Mouse (Mus musculus) brain, embryonic 14.5 days (tissue): ENCODE results near the gene Ash1l. TPM values are rescaled to one million over a fixed set of nuclear protein-coding genes. Genes with fewer than 3 reads are reported as not detected.
"Not testable (repeated sequence)": the region's sequence is repeated elsewhere in the genome, so short reads cannot be mapped to it uniquely, and the experiment has no call there.

Experiments
- DNase-seq: peaks from one replicate; pipeline ENCODE4 v3.0.0-alpha.2; 2011; ENCODE audit warnings: low read depth
- CTCF ChIP-seq: fragments of 200-500 bp; IDR thresholded peaks from 2 replicates; pipeline ENCODE4 v1.5.1; 2012; ENCODE audit warnings: inconsistent platforms, mild to moderate bottlenecking, moderate library complexity, borderline replicate concordance; ENCODE audit not compliant: insufficient read depth, insufficient read length; ENCODE audit errors: extremely low read depth
- POLR2A ChIP-seq: fragments of 200-500 bp; IDR thresholded peaks from 2 replicates; pipeline ENCODE4 v1.6.1; 2012; ENCODE audit warnings: mild to moderate bottlenecking, inconsistent platforms, borderline replicate concordance; ENCODE audit not compliant: poor library complexity, insufficient read depth, insufficient read length, severe bottlenecking; ENCODE audit errors: extremely low read depth
- polyA plus RNA-seq: library from polyadenylated mRNA; depleted of rRNA; stranded (reverse); fragments of >200 nt; gene quantifications from 2 replicates; pipeline ENCODE4 v1.2.3, GENCODE M21; 2012

Gene Ash1l
- polyA plus RNA-seq, 1 experiment: 25.1 TPM

- no peak for TF ChIP-seq POLR2A
- no peak for TF ChIP-seq CTCF
- DNase-seq: no peak
These were observed 20.9 kb upstream of the Ash1l start for GRCm38 (mm10) chr3:88929501-88929900.

DNA sequence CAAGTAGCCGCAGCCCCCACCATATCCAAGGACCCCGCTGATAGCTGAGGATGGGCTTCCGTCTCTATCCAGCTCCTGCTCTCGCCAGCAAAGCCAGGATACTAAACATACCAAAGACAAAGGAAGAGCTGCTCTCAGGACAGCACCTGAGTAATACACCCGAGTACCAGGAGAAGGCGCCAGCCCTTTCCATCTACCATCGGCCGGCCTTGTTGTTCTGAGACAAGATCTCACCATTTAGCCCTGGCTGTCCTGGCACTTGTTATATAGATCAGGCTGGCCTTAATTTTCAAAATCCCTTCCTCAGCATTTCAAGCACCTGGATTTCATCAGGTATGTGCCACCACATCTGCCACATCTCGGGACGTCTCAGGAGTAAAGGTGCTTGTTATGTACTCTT is 11.4 kb upstream of the Ash1l start:
- no peak for DNase-seq
- TF ChIP-seq POLR2A (no peak), CTCF (no peak)

- DNase-seq: peak; percentile 80
- no peak; the same call in 1 of the 2 replicates for TF ChIP-seq CTCF
- TF ChIP-seq POLR2A: no peak
These were observed 10.7 kb upstream of the Ash1l start for GRCm38 (mm10) chr3:88939749-88940148.

- DNase-seq: no peak
- TF ChIP-seq POLR2A (no peak), CTCF (no peak)
These were observed 8.0 kb upstream of the Ash1l start for GRCm38 (mm10) chr3:88942316-88942880.

DNA sequence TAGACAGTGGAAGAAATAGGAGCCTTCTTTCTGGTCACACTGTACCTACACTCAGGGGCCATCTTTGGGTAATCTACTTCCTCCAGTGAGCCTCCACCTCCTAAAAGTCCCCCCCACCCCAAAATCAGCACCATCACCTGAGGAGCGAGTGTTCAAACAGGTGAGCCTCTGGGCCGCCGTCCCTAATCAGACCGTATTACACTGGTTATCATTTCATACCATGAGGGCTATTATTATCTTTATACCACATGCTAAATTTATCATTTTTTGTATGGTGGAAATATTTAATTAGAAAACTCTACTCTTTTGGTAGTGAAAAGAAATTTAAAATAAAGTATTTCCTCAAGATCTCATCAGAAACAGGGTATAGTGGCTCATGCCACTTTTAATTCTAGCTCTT is 6.3 kb upstream of the Ash1l start:
- TF ChIP-seq CTCF: no peak
- TF ChIP-seq POLR2A: no peak
- no peak for DNase-seq

DNA sequence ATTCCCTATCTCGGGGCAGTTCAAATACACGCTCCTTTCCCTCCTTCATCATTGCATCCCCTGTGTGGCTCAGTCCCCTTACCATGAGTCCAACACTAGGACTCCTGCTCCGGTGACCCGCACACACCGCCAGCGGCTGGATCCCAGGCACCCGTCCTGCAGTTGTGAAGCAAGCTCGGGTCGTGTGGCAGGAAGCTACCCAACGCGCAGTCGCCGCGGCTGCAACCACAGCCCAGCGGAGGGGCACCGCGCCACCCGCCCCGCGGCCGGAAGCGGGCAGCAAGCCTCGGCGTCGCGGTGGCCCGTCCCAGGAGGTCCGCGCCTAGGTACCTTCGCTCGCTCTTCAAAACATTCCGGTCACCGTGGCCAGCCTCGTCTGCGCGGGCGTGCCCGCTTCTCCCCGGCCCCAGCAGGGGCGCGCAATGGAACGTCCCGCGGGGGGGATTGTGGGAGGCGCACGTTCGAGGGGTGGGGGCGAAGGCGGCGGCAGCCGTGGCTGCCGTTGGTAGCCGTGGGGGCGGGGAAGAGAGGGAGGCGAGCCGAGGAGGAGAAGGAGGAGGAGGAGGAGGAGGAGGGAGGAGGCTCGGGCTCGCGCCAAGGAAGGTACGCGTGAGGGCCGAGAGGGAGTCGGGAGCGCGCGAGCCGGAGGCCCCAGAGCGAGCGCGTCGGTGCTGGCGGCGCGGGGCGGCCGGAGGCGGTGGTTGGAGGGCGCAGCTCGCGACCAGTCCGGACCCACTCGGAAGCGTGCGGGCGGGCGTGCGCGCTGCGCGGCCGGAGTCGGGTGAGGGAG is 441 bp upstream of the Ash1l start:
- DNase-seq: peak; percentile 98
- TF ChIP-seq POLR2A (peak; percentile 81), CTCF (no peak)

- TF ChIP-seq POLR2A (no peak), CTCF (no peak)
- no peak for DNase-seq
These were observed 942 bp downstream of the Ash1l start for GRCm38 (mm10) chr3:88951327-88951800.

GRCm38 (mm10) chr3:88953246-88953645 is 2.8 kb downstream of the Ash1l start:
- DNase-seq: no peak

GRCm38 (mm10) chr3:88953736-88954135 is 3.3 kb downstream of the Ash1l start:
- TF ChIP-seq POLR2A (no peak), CTCF (no peak)
- no peak for DNase-seq

More at GRCm38 (mm10) chr3:88953246-88953645, 2.8 kb downstream of the Ash1l start:
- TF ChIP-seq POLR2A: no peak
- no peak for TF ChIP-seq CTCF

- not testable (repeated sequence) for DNase-seq
These were observed 12.8 kb downstream of the Ash1l start for GRCm38 (mm10) chr3:88963211-88963610.

DNA sequence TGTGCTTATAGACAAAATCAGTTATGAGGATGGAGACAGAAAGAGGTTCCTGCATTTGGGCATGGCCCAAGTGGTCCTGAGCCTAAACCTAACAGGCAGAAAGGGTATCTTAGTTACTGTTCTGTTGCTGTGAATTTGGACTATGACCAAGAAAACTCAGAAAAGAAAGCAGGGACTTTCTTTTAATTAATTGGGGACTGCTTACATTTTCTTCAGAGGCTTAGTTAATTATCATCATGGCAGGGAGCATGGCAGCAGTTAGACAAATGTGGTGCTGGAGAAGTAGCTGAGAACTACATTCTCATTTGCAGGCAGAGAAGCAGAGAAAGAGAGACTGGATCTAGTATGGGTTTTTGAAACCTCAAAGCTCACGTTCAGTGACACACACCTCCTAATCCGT is 24.6 kb downstream of the Ash1l start:
- TF ChIP-seq POLR2A: no peak
- no peak for TF ChIP-seq CTCF
- DNase-seq: peak; percentile 86

- TF ChIP-seq CTCF: no peak
- no peak for TF ChIP-seq POLR2A
- DNase-seq: peak; percentile 88
These were observed 31.0 kb downstream of the Ash1l start for GRCm38 (mm10) chr3:88981206-88982010.

- DNase-seq: peak; percentile 91
- TF ChIP-seq CTCF (no peak), POLR2A (no peak)
These were observed 33.5 kb downstream of the Ash1l start for GRCm38 (mm10) chr3:88983921-88984381.

- no peak for DNase-seq
- TF ChIP-seq CTCF (no peak), POLR2A (no peak)
These were observed 42.4 kb downstream of the Ash1l start for GRCm38 (mm10) chr3:88992793-88993192.

DNA sequence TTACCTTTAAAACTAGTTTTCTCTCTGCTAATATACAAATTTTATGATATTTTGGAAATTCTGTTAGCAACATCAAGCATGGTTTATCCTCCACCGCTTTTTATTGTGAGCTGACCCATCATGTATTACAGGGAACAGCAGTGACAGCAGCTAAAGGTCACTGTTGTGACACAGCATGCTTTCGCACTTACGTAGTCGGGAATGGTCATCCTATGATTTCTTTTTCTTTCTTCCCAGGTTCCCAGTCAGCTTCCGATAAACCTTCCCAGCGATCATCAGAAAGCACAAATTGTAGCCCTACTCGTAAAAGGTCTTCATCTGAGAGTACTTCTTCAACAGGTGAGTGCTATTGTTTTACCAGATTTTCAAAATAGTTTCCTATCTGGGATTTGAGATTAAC is 51.1 kb downstream of the Ash1l start:
- TF ChIP-seq POLR2A: no peak
- no peak for TF ChIP-seq CTCF
- no peak for DNase-seq

DNA sequence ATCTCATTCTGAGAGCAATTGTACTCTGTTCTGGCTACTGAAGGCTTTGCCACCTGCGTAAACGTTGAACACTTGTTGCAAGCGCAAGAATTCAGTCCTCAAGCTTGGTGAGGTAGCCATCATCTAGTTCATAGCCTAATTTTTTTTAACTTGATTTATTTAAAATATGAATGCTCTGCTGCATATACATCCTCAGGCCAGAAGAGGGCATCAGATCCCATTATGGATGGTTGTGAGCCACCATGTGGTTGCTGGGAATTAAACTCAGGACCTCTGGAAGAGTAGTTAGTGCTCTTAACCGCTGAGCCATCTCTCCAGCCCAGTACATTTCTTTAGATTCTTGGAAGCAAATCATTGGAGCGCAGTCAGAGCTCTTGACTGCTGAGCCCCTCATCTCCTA is 80.5 kb downstream of the Ash1l start:
- DNase-seq: not testable (repeated sequence)
